Mouse (Mus musculus) MEL (cell line): ENCODE results near the gene Dennd4a. TPM values are rescaled to one million over a fixed set of nuclear protein-coding genes. Genes with fewer than 3 reads are reported as not detected.

Experiments used
- DNase-seq: peaks from one replicate; pipeline ENCODE4 v3.0.0; 2011; ENCODE audit warnings: low read depth, low spot score
- H3K27ac ChIP-seq: 2 replicates; pipeline ENCODE4 v1.5.1; 2012; ENCODE audit warnings: low read depth, mild to moderate bottlenecking, control low read depth, low read length, moderate library complexity; ENCODE audit not compliant: control insufficient read depth
- H3K27me3 ChIP-seq, 2 experiments: fragments of 150-350 bp in 1 of 2; sonication (generic) in 1 of 2; 2 replicates each; pipeline ENCODE4 v1.6.1; 2012; ENCODE audit warnings: low read length in 2 of 2, mild to moderate bottlenecking in 2 of 2, improper control_type of control experiment in 1 of 2, moderate library complexity in 1 of 2; ENCODE audit not compliant: insufficient read depth in 2 of 2, control insufficient read depth in 1 of 2
- H3K36me3 ChIP-seq, 2 experiments: 2 replicates each; pipeline ENCODE4 v1.6.1; 2012 to 2014; ENCODE audit warnings: low read length in 2 of 2, improper control_type of control experiment in 1 of 2, inconsistent platforms in 1 of 2, mild to moderate bottlenecking in 1 of 2; ENCODE audit not compliant: insufficient read depth in 2 of 2, control insufficient read depth in 1 of 2
- H3K4me1 ChIP-seq, 2 experiments: fragments of 150-350 bp in 1 of 2; sonication (generic) in 1 of 2; 2 replicates each; pipeline ENCODE4 v1.6.1; 2012; ENCODE audit warnings: low read length in 2 of 2, improper control_type of control experiment in 1 of 2, mild to moderate bottlenecking in 1 of 2; ENCODE audit not compliant: insufficient read depth in 2 of 2, control insufficient read depth in 1 of 2
- H3K4me3 ChIP-seq, 2 experiments: fragments of 150-350 bp in 1 of 2; sonication (generic) in 1 of 2; 2 replicates each; pipeline ENCODE4 v1.5.1; 2012; ENCODE audit warnings: low read depth in 2 of 2, low read length in 2 of 2, mild to moderate bottlenecking in 2 of 2, moderate library complexity in 2 of 2, control low read depth in 1 of 2, improper control_type of control experiment in 1 of 2; ENCODE audit not compliant: control insufficient read depth in 1 of 2, insufficient read depth in 1 of 2
- H3K79me2 ChIP-seq: 2 replicates; pipeline ENCODE4 v1.6.1; 2012; ENCODE audit warnings: mild to moderate bottlenecking, low read length, moderate library complexity; ENCODE audit not compliant: control insufficient read depth, poor library complexity, insufficient read depth
- H3K9ac ChIP-seq: 2 replicates; pipeline ENCODE4 v1.6.1; 2012; ENCODE audit warnings: low read depth, mild to moderate bottlenecking, control low read depth, low read length, moderate library complexity; ENCODE audit not compliant: control insufficient read depth, poor library complexity, severe bottlenecking
- H3K9me3 ChIP-seq: fragments of 150-350 bp; sonication (generic); replicated peaks from 2 replicates; pipeline ENCODE4 v1.6.1; 2012; ENCODE audit warnings: mild to moderate bottlenecking, low read length, improper control_type of control experiment, moderate library complexity; ENCODE audit not compliant: insufficient read depth
- BHLHE40 ChIP-seq: IDR thresholded peaks from 2 replicates; pipeline ENCODE4 v1.6.1; 2012; ENCODE audit warnings: low read depth, mild to moderate bottlenecking, inconsistent platforms, low read length, improper control_type of control experiment, borderline replicate concordance
- CHD1 ChIP-seq: IDR thresholded peaks from 2 replicates; pipeline ENCODE4 v1.6.1; 2012; ENCODE audit warnings: low read depth, mild to moderate bottlenecking, inconsistent platforms, low read length, improper control_type of control experiment
- CHD2 ChIP-seq: IDR thresholded peaks from 2 replicates; pipeline ENCODE4 v1.6.1; 2011; ENCODE audit warnings: low read length, improper control_type of control experiment
- CTCF ChIP-seq, 3 experiments: IDR thresholded peaks in 2 of 3; conservative IDR thresholded peaks in 1 of 3; 2 replicates each; pipeline ENCODE4 v1.5.1; 2011 to 2012; ENCODE audit warnings: low read length in 3 of 3, low read depth in 2 of 3, mild to moderate bottlenecking in 2 of 3, improper control_type of control experiment in 1 of 3, inconsistent platforms in 1 of 3, mixed read lengths in 1 of 3, moderate library complexity in 1 of 3; ENCODE audit not compliant: control insufficient read depth in 1 of 3, insufficient read depth in 1 of 3, poor library complexity in 1 of 3, severe bottlenecking in 1 of 3
- ELF1 ChIP-seq: IDR thresholded peaks from 2 replicates; pipeline ENCODE4 v1.6.1; 2014; ENCODE audit warnings: low read depth, mild to moderate bottlenecking, inconsistent platforms, low read length, improper control_type of control experiment, moderate library complexity
- EP300 ChIP-seq, 2 experiments: IDR thresholded peaks; 2 replicates each; pipeline ENCODE4 v1.6.1; 2011; ENCODE audit warnings: improper control_type of control experiment in 2 of 2, low read length in 2 of 2, low read depth in 1 of 2, mild to moderate bottlenecking in 1 of 2
- ETS1 ChIP-seq: IDR thresholded peaks from 2 replicates; pipeline ENCODE4 v1.6.1; 2012; ENCODE audit warnings: low read depth, mild to moderate bottlenecking, inconsistent platforms, low read length, improper control_type of control experiment, moderate library complexity
- GABPA ChIP-seq: IDR thresholded peaks from 2 replicates; pipeline ENCODE4 v1.6.1; 2012; ENCODE audit warnings: low read depth, mild to moderate bottlenecking, inconsistent platforms, low read length, improper control_type of control experiment, moderate library complexity
- GATA1 ChIP-seq: IDR thresholded peaks from 2 replicates; pipeline ENCODE4 v1.6.1; 2011; ENCODE audit warnings: low read depth, low read length, improper control_type of control experiment
- HCFC1 ChIP-seq: IDR thresholded peaks from 2 replicates; pipeline ENCODE4 v1.6.1; 2012; ENCODE audit warnings: low read depth, mild to moderate bottlenecking, inconsistent platforms, low read length, improper control_type of control experiment, moderate library complexity
- JUND ChIP-seq: IDR thresholded peaks from 2 replicates; pipeline ENCODE4 v1.6.1; 2011; ENCODE audit warnings: low read depth, mild to moderate bottlenecking, improper control_type of control experiment, low read length
- KAT2A ChIP-seq: conservative IDR thresholded peaks from 2 replicates; pipeline ENCODE4 v1.6.1; 2012; ENCODE audit warnings: low read depth, low read length, improper control_type of control experiment, inconsistent platforms
- MAFK ChIP-seq: IDR thresholded peaks from 2 replicates; pipeline ENCODE4 v1.6.1; 2011; ENCODE audit warnings: low read depth, mild to moderate bottlenecking, low read length, improper control_type of control experiment, borderline replicate concordance
- MAX ChIP-seq: IDR thresholded peaks from 2 replicates; pipeline ENCODE4 v1.6.1; 2011; ENCODE audit warnings: low read length, improper control_type of control experiment
- MAZ ChIP-seq: IDR thresholded peaks from 2 replicates; pipeline ENCODE4 v1.6.1; 2012; ENCODE audit warnings: low read depth, mild to moderate bottlenecking, inconsistent platforms, low read length, improper control_type of control experiment
- MEF2A ChIP-seq: IDR thresholded peaks from 2 replicates; pipeline ENCODE4 v1.6.1; 2014; ENCODE audit warnings: low read depth, mild to moderate bottlenecking, inconsistent platforms, low read length, improper control_type of control experiment; ENCODE audit not compliant: poor library complexity, insufficient replicate concordance, severe bottlenecking; ENCODE audit errors: extremely low read depth
- MXI1 ChIP-seq: IDR thresholded peaks from 2 replicates; pipeline ENCODE4 v1.6.1; 2011; ENCODE audit warnings: mild to moderate bottlenecking, low read depth, low read length, improper control_type of control experiment
- MYB ChIP-seq: IDR thresholded peaks from 2 replicates; pipeline ENCODE4 v1.6.1; 2011; ENCODE audit warnings: mild to moderate bottlenecking, low read depth, low read length, improper control_type of control experiment
- MYC ChIP-seq: IDR thresholded peaks from 2 replicates; pipeline ENCODE4 v1.6.1; 2011; ENCODE audit warnings: low read depth, mild to moderate bottlenecking, low read length, improper control_type of control experiment, moderate library complexity
- NELFE ChIP-seq: IDR thresholded peaks from 2 replicates; pipeline ENCODE4 v1.6.1; 2011; ENCODE audit warnings: low read depth, low read length, improper control_type of control experiment
- NRF1 ChIP-seq: IDR thresholded peaks from 2 replicates; pipeline ENCODE4 v1.6.1; 2014; ENCODE audit warnings: low read depth, mild to moderate bottlenecking, inconsistent platforms, low read length, improper control_type of control experiment, moderate library complexity; ENCODE audit not compliant: poor library complexity, insufficient read depth, severe bottlenecking
- POLR2AphosphoS2 ChIP-seq: IDR thresholded peaks from 2 replicates; pipeline ENCODE4 v1.6.1; 2011; ENCODE audit warnings: low read length, improper control_type of control experiment
- POLR2AphosphoS5 ChIP-seq: IDR thresholded peaks from 2 replicates; pipeline ENCODE4 v1.6.1; 2012; ENCODE audit warnings: low read depth, borderline replicate concordance, mild to moderate bottlenecking, inconsistent platforms, low read length, moderate library complexity, mixed read lengths
- RCOR1 ChIP-seq: IDR thresholded peaks from 2 replicates; pipeline ENCODE4 v1.6.1; 2012; ENCODE audit warnings: low read depth, mild to moderate bottlenecking, inconsistent platforms, low read length, improper control_type of control experiment
- SIN3A ChIP-seq: IDR thresholded peaks from 2 replicates; pipeline ENCODE4 v1.6.1; 2012; ENCODE audit warnings: low read length, improper control_type of control experiment, inconsistent platforms
- SMC3 ChIP-seq: IDR thresholded peaks from 2 replicates; pipeline ENCODE4 v1.6.1; 2011; ENCODE audit warnings: low read depth, low read length, improper control_type of control experiment
- TAL1 ChIP-seq: IDR thresholded peaks from 2 replicates; pipeline ENCODE4 v1.6.1; 2012; ENCODE audit warnings: mild to moderate bottlenecking, inconsistent platforms, low read length, moderate library complexity, mixed read lengths
- TCF12 ChIP-seq: IDR thresholded peaks from 2 replicates; pipeline ENCODE4 v1.6.1; 2014; ENCODE audit warnings: low read depth, mild to moderate bottlenecking, inconsistent platforms, low read length, improper control_type of control experiment, moderate library complexity
- UBTF ChIP-seq: IDR thresholded peaks from 2 replicates; pipeline ENCODE4 v1.6.1; 2012; ENCODE audit warnings: low read depth, mild to moderate bottlenecking, inconsistent platforms, low read length, improper control_type of control experiment, moderate library complexity, borderline replicate concordance; ENCODE audit not compliant: insufficient read depth
- USF1 ChIP-seq: IDR thresholded peaks from 2 replicates; pipeline ENCODE4 v1.6.1; 2014; ENCODE audit warnings: low read depth, mild to moderate bottlenecking, inconsistent platforms, low read length, improper control_type of control experiment, moderate library complexity
- USF2 ChIP-seq, 2 experiments: IDR thresholded peaks; 2 replicates each; pipeline ENCODE4 v1.6.1; 2011 to 2012; ENCODE audit warnings: improper control_type of control experiment in 2 of 2, low read length in 2 of 2, borderline replicate concordance in 1 of 2, inconsistent platforms in 1 of 2, low read depth in 1 of 2, mild to moderate bottlenecking in 1 of 2; ENCODE audit not compliant: insufficient read depth in 1 of 2
- ZC3H11A ChIP-seq: IDR thresholded peaks from 2 replicates; pipeline ENCODE4 v1.6.1; 2012; ENCODE audit warnings: low read depth, mild to moderate bottlenecking, inconsistent platforms, low read length, improper control_type of control experiment
- ZKSCAN1 ChIP-seq: IDR thresholded peaks from 2 replicates; pipeline ENCODE4 v1.6.1; 2012; ENCODE audit warnings: low read depth, mild to moderate bottlenecking, inconsistent platforms, low read length, improper control_type of control experiment, moderate library complexity
- ZNF384 ChIP-seq: IDR thresholded peaks from 2 replicates; pipeline ENCODE4 v1.6.1; 2012; ENCODE audit warnings: low read depth, mild to moderate bottlenecking, inconsistent platforms, low read length, improper control_type of control experiment
- polyA plus RNA-seq, 2 experiments: library from polyadenylated mRNA; stranded (reverse) in 1 of 2; unstranded in 1 of 2; fragments of >175 nt in 1 of 2; fragments of >200 nt in 1 of 2; gene quantifications; 2 replicates each; pipeline versions ENCODE4 v1.2.1 to v1.2.4; 2012; ENCODE audit warnings: low replicate concordance in 2 of 2, low read depth in 1 of 2; ENCODE audit not compliant: insufficient read length in 2 of 2, insufficient read depth in 1 of 2, missing spikeins in 1 of 2
- total RNA-seq: library from RNA; depleted of rRNA; stranded (reverse); fragments of 300-350 nt; gene quantifications from 2 replicates; pipeline ENCODE4 v1.2.3, GENCODE M21; 2012

The Dennd4a gene
- total and polyA plus RNA-seq, 3 experiments: 7.7 to 74.8 (median 24.9) TPM

DNA sequence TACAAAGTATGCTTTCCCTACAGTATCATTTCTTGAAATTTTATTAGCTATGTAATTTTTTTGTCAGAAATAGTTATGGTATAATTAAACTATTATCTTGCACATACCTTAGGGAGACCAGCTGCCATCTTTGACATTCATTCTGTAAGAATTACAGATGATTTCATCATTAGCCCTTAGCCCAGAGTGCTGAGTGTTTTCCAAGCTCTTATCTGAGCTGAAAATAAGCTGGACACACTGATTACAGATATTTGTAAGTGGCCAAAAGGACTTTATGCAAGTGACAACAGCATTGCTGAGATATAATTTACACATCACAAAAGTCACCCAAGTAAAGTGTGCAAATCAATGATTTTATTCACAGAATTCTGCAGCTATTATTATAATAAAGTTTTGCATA is 48.9 kb downstream of the Dennd4a start:
- peaks cover 7 to 17% of the 10 kb centered on the region in 2 experiments; a peak in 3 of 4 replicates for H3K4me1 ChIP-seq
- H3K27me3 ChIP-seq: no peaks in the 10 kb centered on the region
- peaks cover 18 to 21% of the 10 kb centered on the region in 2 experiments for H3K36me3 ChIP-seq
- DNase-seq: peak; percentile 63
- no peaks in the 10 kb centered on the region for H3K79me2 ChIP-seq
- no peak overlapping the region for H3K4me3 ChIP-seq
- peak overlapping the region; percentile 55; the same call in 1 of the 2 replicates for H3K27ac ChIP-seq
- TF ChIP-seq ETS1 (peak; percentile 78), GABPA (no peak), CHD1 (no peak), MAX (no peak), POLR2AphosphoS2 (no peak), ZKSCAN1 (no peak), SIN3A (peak; percentile 34; the same call in 1 of the 2 replicates), CTCF (IDR thresholded peaks at IDR 0.05 in 2 of 3, conservative IDR thresholded peaks at IDR 0.05 in 1 of 3; ENCODE audit: control insufficient read depth in 1 of 3, insufficient read depth in 1 of 3, low read depth in 2 of 3, low read length in 3 of 3, poor library complexity in 1 of 3, severe bottlenecking in 1 of 3) (no peak), KAT2A (no peak), MYB (no peak), RCOR1 (peak; percentile 61; the same call in 1 of the 2 replicates), ELF1 (0 out of 2 replicates have a peak, but pooled peaks have one; percentile 2), BHLHE40 (no peak), USF2 (IDR thresholded peaks at IDR 0.05; ENCODE audit: borderline replicate concordance in 1 of 2, insufficient read depth in 1 of 2, low read depth in 1 of 2, low read length in 2 of 2) (no peak), NRF1 (no peak), SMC3 (no peak), ZNF384 (no peak), MAFK (0 out of 2 replicates have a peak, but pooled peaks have one; percentile 24), MAZ (no peak), MEF2A (peak; percentile 25; the same call in 1 of the 2 replicates), EP300 (IDR thresholded peaks at IDR 0.05; ENCODE audit: low read depth in 1 of 2, low read length in 2 of 2) (peak; percentile 69 to 83), CHD2 (no peak), TCF12 (peak; percentile 87), NELFE (no peak), POLR2AphosphoS5 (no peak), MXI1 (peak; percentile 24; the same call in 1 of the 2 replicates), HCFC1 (no peak), TAL1 (0 out of 2 replicates have a peak, but pooled peaks have one; percentile 10), MYC (no peak), JUND (no peak), UBTF (no peak), USF1 (no peak), GATA1 (peak; percentile 70), ZC3H11A (no peak)
- H3K9me3 ChIP-seq: no peaks in the 10 kb centered on the region
- no peak overlapping the region for H3K9ac ChIP-seq
